Mouse (Mus musculus) mouse embryonic stem cell (cell line): ENCODE results near the gene Bckdha.

Experiments
- in situ Hi-C, 2 experiments: fragments of 300-500 bp; cut with MboI; formaldehyde crosslinking; loops; 1 replicate in 1 of 2; 3 replicates in 1 of 2; pipeline ENCODE4 v1.14.3; 2019 to 2020; ENCODE audit warnings: low sequenced_read_pairs in 2 of 2, low pct_unique_long_range_greater_than_20kb in 1 of 2, mixed read lengths in 1 of 2; ENCODE audit not compliant: unreplicated experiment in 1 of 2

Gene Bckdha

DNA sequence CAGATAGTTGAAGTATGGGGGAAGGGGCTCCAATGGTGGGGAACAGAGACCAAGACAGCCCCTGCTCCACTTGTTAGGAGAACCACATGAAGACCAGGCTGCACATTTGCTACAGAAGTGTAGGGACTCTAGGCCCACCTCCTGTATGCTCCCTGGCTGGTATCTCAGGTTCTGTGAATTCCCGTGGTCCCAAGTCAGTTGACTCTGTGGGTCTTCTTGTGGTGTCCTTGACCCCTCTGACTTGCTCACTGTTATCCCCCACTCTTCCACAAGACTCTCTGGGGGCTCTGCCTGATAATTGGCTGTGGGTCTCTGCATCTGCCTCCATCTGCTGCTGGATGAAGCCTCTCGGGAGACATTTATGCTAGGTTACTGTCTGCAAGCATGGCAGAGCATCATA lies 67.6 kb downstream of the Bckdha start:
- in situ Hi-C loops = loop anchor here in 1 of 2 experiments (5.0 kb wide), 1 partner anchor 109 kb away; no protein-coding TSS in a partner anchor

- in situ Hi-C loops = no loop called here
Observed at GRCm38 (mm10) chr7:25585351-25586204, 73.2 kb downstream of the Bckdha start.

- in situ Hi-C loops = no loop called here
Observed at GRCm38 (mm10) chr7:25584651-25585050, 74.1 kb downstream of the Bckdha start.

DNA sequence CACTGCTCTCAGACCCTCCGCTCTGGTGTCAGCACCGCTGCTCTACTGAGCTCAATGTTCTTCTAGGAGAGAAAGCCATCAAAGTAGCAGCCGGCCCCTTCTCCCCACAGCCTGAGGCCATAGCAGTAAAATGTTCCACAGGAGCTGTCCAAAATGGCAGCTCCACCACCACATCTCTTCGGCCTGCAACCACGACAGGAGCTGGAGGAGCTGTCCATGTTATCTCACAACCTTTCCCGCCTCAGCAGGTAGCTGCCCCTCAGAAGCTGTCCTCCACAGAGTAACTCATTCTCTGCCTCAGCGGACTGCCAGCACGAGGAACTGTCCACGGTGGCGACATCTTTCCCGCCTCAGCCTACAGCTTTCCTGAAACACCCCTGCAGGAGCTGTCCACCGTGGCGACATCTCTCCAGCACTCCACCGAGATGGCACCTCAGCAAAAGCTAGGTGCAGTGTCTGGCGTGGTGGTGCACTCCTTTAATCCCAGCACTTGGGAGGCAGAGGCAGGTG lies 76.4 kb downstream of the Bckdha start:
- in situ Hi-C loops = no loop called here
